Mouse (Mus musculus) CH12.LX (cell line): ENCODE results near the gene Camk2n1. TPM values are rescaled to one million over a fixed set of nuclear protein-coding genes. Genes with fewer than 3 reads are reported as not detected.
"Not testable (repeated sequence)": the region's sequence is repeated elsewhere in the genome, so short reads cannot be mapped to it uniquely, and the experiment has no call there.

ENCODE experiments used
- DNase-seq: peaks from one replicate; pipeline ENCODE4 v3.0.0-alpha.2; 2013; ENCODE audit errors: extremely low read depth
- H3K27ac ChIP-seq: 2 replicates; pipeline ENCODE4 v1.5.1; 2012; ENCODE audit warnings: low read depth, mild to moderate bottlenecking, control low read depth, moderate library complexity; ENCODE audit not compliant: insufficient read depth
- H3K27me3 ChIP-seq: replicated peaks from 2 replicates; pipeline ENCODE3; 2012; ENCODE audit warnings: inconsistent platforms
- H3K36me3 ChIP-seq, 2 experiments: replicated peaks in 1 of 2; 2 replicates each; pipeline versions ENCODE3 to v1.6.1; 2012; ENCODE audit warnings: inconsistent platforms in 1 of 2, low read length in 1 of 2, mild to moderate bottlenecking in 1 of 2, mixed read lengths in 1 of 2, moderate library complexity in 1 of 2; ENCODE audit not compliant: control insufficient read depth in 1 of 2, insufficient read depth in 1 of 2
- H3K4me1 ChIP-seq, 2 experiments: 2 replicates each; pipeline ENCODE4 v1.6.1; 2012; ENCODE audit warnings: inconsistent platforms in 1 of 2, moderate library complexity in 1 of 2; ENCODE audit not compliant: insufficient read depth in 2 of 2, control insufficient read depth in 1 of 2
- H3K4me2 ChIP-seq: 2 replicates; pipeline ENCODE4 v1.6.1; 2012; ENCODE audit warnings: low read depth, mild to moderate bottlenecking, control low read depth; ENCODE audit not compliant: poor library complexity, insufficient read depth, severe bottlenecking
- H3K4me3 ChIP-seq, 3 experiments: fragments of 150-350 bp in 1 of 3; sonication (generic) in 1 of 3; replicated peaks in 1 of 3; 2 replicates each; pipeline versions ENCODE3 to v1.5.1; 2011 to 2012; ENCODE audit warnings: low read depth in 2 of 3, low read length in 2 of 3, mild to moderate bottlenecking in 2 of 3, moderate library complexity in 2 of 3, control low read depth in 1 of 3, improper control_type of control experiment in 1 of 3, inconsistent platforms in 1 of 3, mixed read lengths in 1 of 3; ENCODE audit not compliant: poor library complexity in 1 of 3
- H3K79me2 ChIP-seq: replicated peaks from 2 replicates; pipeline ENCODE4 v1.6.1; 2012; ENCODE audit warnings: mild to moderate bottlenecking, moderate library complexity; ENCODE audit not compliant: control insufficient read depth, poor library complexity, insufficient read depth, severe bottlenecking; ENCODE audit errors: extremely low read depth
- H3K9ac ChIP-seq: 2 replicates; pipeline ENCODE4 v1.6.1; 2012; ENCODE audit warnings: low read depth, mild to moderate bottlenecking, control low read depth, moderate library complexity; ENCODE audit not compliant: insufficient read depth
- H3K9me3 ChIP-seq: replicated peaks from 2 replicates; pipeline ENCODE3; 2012; ENCODE audit warnings: low read length, inconsistent platforms, mixed read lengths
- BHLHE40 ChIP-seq: IDR thresholded peaks from 2 replicates; pipeline ENCODE4 v1.6.1; 2011; ENCODE audit warnings: mild to moderate bottlenecking, low read depth, low read length, improper control_type of control experiment
- CHD1 ChIP-seq: IDR thresholded peaks from 2 replicates; pipeline ENCODE4 v1.6.1; 2012; ENCODE audit warnings: low read depth, low read length, improper control_type of control experiment, inconsistent platforms
- CTCF ChIP-seq, 2 experiments: IDR thresholded peaks in 1 of 2; conservative IDR thresholded peaks in 1 of 2; 2 replicates each; pipeline ENCODE4 v1.5.1; 2011 to 2012; ENCODE audit warnings: low read depth in 2 of 2, low read length in 2 of 2, improper control_type of control experiment in 1 of 2, inconsistent platforms in 1 of 2, mild to moderate bottlenecking in 1 of 2, moderate library complexity in 1 of 2
- E2F4 ChIP-seq: IDR thresholded peaks from 2 replicates; pipeline ENCODE4 v1.6.1; 2011; ENCODE audit warnings: low read depth, low read length, improper control_type of control experiment; ENCODE audit not compliant: insufficient replicate concordance
- EP300 ChIP-seq: IDR thresholded peaks from 2 replicates; pipeline ENCODE4 v1.6.1; 2011; ENCODE audit warnings: low read length, improper control_type of control experiment
- GABPA ChIP-seq: IDR thresholded peaks from 2 replicates; pipeline ENCODE4 v1.6.1; 2012; ENCODE audit warnings: low read depth, low read length, improper control_type of control experiment, inconsistent platforms; ENCODE audit not compliant: insufficient replicate concordance
- IRF4 ChIP-seq: IDR thresholded peaks from 2 replicates; pipeline ENCODE4 v1.6.1; 2014; ENCODE audit warnings: low read depth, mild to moderate bottlenecking, inconsistent platforms, low read length, improper control_type of control experiment
- KAT2A ChIP-seq: IDR thresholded peaks from 2 replicates; pipeline ENCODE4 v1.6.1; 2012; ENCODE audit warnings: low read length, improper control_type of control experiment, inconsistent platforms; ENCODE audit not compliant: insufficient replicate concordance
- MAFK ChIP-seq: IDR thresholded peaks from 2 replicates; pipeline ENCODE4 v1.6.1; 2011; ENCODE audit warnings: low read length, improper control_type of control experiment; ENCODE audit not compliant: insufficient replicate concordance
- MAX ChIP-seq: IDR thresholded peaks from 2 replicates; pipeline ENCODE4 v1.6.1; 2011; ENCODE audit warnings: low read length, improper control_type of control experiment
- MEF2A ChIP-seq: IDR thresholded peaks from 2 replicates; pipeline ENCODE4 v1.6.1; 2014; ENCODE audit warnings: low read depth, mild to moderate bottlenecking, inconsistent platforms, low read length, improper control_type of control experiment, borderline replicate concordance
- NRF1 ChIP-seq: IDR thresholded peaks from 2 replicates; pipeline ENCODE4 v1.6.1; 2014; ENCODE audit warnings: low read depth, mild to moderate bottlenecking, inconsistent platforms, low read length, improper control_type of control experiment, moderate library complexity
- RAD21 ChIP-seq: IDR thresholded peaks from 2 replicates; pipeline ENCODE4 v1.6.1; 2011; ENCODE audit warnings: low read depth, mild to moderate bottlenecking, low read length, improper control_type of control experiment, moderate library complexity
- SIN3A ChIP-seq: IDR thresholded peaks from 2 replicates; pipeline ENCODE4 v1.6.1; 2012; ENCODE audit warnings: low read length, improper control_type of control experiment, inconsistent platforms
- SMC3 ChIP-seq: IDR thresholded peaks from 2 replicates; pipeline ENCODE4 v1.6.1; 2011; ENCODE audit warnings: low read depth, low read length, improper control_type of control experiment
- TBP ChIP-seq: conservative IDR thresholded peaks from 2 replicates; pipeline ENCODE4 v1.6.1; 2011; ENCODE audit warnings: low read depth, low read length, improper control_type of control experiment
- TCF12 ChIP-seq: IDR thresholded peaks from 2 replicates; pipeline ENCODE4 v1.6.1; 2014; ENCODE audit warnings: low read depth, mild to moderate bottlenecking, inconsistent platforms, low read length, improper control_type of control experiment
- UBTF ChIP-seq: IDR thresholded peaks from 2 replicates; pipeline ENCODE4 v1.6.1; 2012; ENCODE audit warnings: low read depth, mild to moderate bottlenecking, inconsistent platforms, low read length, improper control_type of control experiment, moderate library complexity
- USF1 ChIP-seq: IDR thresholded peaks from 2 replicates; pipeline ENCODE4 v1.6.1; 2014; ENCODE audit warnings: low read depth, mild to moderate bottlenecking, inconsistent platforms, low read length, improper control_type of control experiment
- USF2 ChIP-seq: conservative IDR thresholded peaks from 2 replicates; pipeline ENCODE4 v1.6.1; 2011; ENCODE audit warnings: low read depth, low read length, improper control_type of control experiment
- ZC3H11A ChIP-seq: IDR thresholded peaks from 2 replicates; pipeline ENCODE4 v1.6.1; 2012; ENCODE audit warnings: low read depth, mild to moderate bottlenecking, inconsistent platforms, low read length, improper control_type of control experiment
- ZNF384 ChIP-seq: IDR thresholded peaks from 2 replicates; pipeline ENCODE4 v1.6.1; 2012; ENCODE audit warnings: low read depth, low read length, improper control_type of control experiment, inconsistent platforms
- dilution Hi-C: fragments of 300-500 bp; cut with MboI; formaldehyde crosslinking; loops from 2 replicates; pipeline ENCODE4 v1.14.3; 2020; ENCODE audit warnings: low sequenced_read_pairs; ENCODE audit not compliant: extremely low pct_unique_long_range_greater_than_20kb, extremely low pct_ligation_motif_present
- in situ Hi-C: fragments of 300-500 bp; cut with MboI; formaldehyde crosslinking; loops from 3 replicates; pipeline ENCODE4 v1.14.3; 2019; ENCODE audit warnings: low sequenced_read_pairs, low pct_ligation_motif_present, low pct_unique_long_range_greater_than_20kb, mixed read lengths
- polyA plus RNA-seq: library from polyadenylated mRNA; unstranded; fragments of >175 nt; gene quantifications from 2 replicates; pipeline ENCODE4 v1.2.1, GENCODE M21; 2012; ENCODE audit warnings: low read depth; ENCODE audit not compliant: insufficient read length
- total RNA-seq, 2 experiments: library from RNA; depleted of rRNA; stranded (reverse); fragments of 300-350 nt in 1 of 2; fragments of >200 nt in 1 of 2; gene quantifications; 2 replicates each; pipeline ENCODE4 v1.2.3; 2012 to 2014

The Camk2n1 gene
- total and polyA plus RNA-seq, 3 experiments, result 0.13 TPM; not detected in 2

DNA sequence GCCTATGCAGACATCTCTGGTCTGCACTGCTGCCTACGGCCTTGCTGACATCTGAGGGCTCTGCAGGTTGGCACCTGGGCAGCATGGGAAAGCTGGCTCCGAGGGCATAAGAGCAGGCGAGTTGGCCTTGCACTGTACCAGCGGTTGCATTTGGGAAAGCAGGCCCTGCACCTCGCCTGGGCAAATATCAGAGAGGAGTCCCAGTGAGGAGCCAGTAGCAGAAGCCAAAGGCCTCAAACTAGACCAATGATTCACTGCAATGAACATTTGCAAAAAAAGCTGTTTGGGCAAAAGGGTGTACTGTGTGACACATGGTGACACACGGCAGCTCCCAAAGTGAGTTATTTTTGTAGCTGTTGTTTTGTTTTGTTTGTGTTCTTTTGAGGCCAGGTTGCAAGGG is 29.1 kb upstream of the Camk2n1 start:
- H3K4me3 ChIP-seq, result no peak overlapping the region
- dilution Hi-C loops (no loop called here), in situ Hi-C loops (no loop called here)
- no peak for DNase-seq
- no peak overlapping the region for H3K27ac ChIP-seq
- peaks cover 5 to 18% of the 10 kb centered on the region in 2 experiments for H3K4me1 ChIP-seq
- no peak overlapping the region for H3K9ac ChIP-seq
- peaks cover 83% of the 10 kb centered on the region for H3K27me3 ChIP-seq
- H3K9me3 ChIP-seq, result peaks cover 15% of the 10 kb centered on the region
- TF ChIP-seq ZC3H11A, result no peak
- TF ChIP-seq NRF1, result no peak
- TF ChIP-seq EP300, result no peak
- TF ChIP-seq GABPA, result no peak
- TF ChIP-seq SIN3A, result no peak
- TF ChIP-seq KAT2A, result no peak
- TF ChIP-seq USF1, result no peak
- TF ChIP-seq ZNF384, result no peak
- TF ChIP-seq CHD1, result no peak
- TF ChIP-seq MAFK, result no peak
- H3K36me3 ChIP-seq, result no peaks in the 10 kb centered on the region
- H3K79me2 ChIP-seq, result no peaks in the 10 kb centered on the region
- no peak overlapping the region for H3K4me2 ChIP-seq

DNA sequence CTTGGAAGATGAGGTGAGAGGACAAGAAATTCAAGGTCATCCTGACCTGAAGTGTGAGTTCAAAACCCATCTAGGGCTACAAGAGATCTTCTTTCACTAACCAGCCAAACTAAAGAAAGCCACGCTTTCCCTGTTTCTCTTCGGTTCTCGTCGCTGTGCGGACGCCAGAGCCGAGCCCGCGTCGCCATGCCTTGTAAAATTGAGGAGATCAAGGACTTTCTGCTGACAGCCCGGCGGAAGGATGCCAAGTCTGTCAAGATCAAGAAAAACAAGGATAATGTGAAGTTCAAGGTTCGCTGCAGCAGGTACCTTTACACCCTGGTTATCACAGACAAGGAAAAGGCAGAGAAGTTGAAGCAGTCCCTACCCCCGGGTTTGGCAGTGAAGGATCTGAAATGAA is 28.5 kb upstream of the Camk2n1 start:
- H3K79me2 ChIP-seq, H3K9ac ChIP-seq, H3K27ac ChIP-seq, DNase-seq, H3K4me2 ChIP-seq, H3K4me3 ChIP-seq, in situ Hi-C loops, dilution Hi-C loops, H3K36me3 ChIP-seq: not testable (repeated sequence)
- Histone ChIP-seq H3K9me3 (peaks cover 15% of the 10 kb centered on the region), H3K27me3 (peaks cover 80% of the 10 kb centered on the region), H3K4me1 (peaks cover 5 to 18% of the 10 kb centered on the region in 2 experiments)

DNA sequence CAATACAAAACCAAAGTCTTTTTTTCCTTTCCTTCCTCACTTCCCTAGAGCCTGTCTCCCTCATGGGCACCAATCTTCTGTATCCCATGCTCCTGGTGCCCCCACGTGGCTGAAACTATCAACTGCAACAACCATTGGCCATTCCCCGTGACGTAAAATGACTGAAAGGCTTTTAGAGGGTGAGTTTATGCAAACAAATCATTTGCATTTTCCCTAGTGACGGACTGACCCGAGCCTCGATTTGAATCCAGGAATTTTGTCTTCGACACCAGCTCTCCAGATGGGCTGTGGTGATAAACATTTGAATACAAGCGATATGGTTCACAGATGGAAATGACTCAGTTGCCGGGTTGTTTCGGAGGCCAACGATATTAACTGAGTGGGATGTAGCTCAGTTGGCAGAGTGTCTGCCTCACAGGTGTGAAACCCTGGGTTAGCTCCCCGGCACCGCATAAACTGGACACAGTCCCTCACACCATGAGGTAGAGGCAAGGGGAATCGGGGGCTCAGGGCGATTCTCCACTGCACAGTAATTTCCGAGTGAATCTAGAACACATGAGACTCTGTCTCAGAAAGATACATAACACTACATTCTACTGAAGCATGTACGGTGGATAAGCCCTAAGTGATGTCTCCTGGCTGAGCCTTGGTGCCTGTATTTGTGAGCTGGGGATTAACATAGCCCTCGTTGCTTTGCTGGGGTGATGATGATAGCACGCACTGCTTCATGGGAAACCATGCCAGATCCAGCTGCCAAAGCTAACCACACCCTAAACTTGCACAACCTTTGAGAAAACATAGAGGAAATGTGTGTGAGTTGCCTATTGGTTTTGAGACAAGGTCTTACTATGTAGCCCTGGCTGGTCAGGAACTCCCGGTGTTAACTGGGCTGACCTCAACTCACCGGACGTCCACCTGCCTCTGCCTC is 27.1 kb upstream of the Camk2n1 start:
- peaks cover 15% of the 10 kb centered on the region for H3K9me3 ChIP-seq
- dilution Hi-C loops (no loop called here), in situ Hi-C loops (no loop called here)
- H3K4me3 ChIP-seq, result no peak overlapping the region
- no peak overlapping the region for H3K27ac ChIP-seq
- H3K9ac ChIP-seq, result no peak overlapping the region
- DNase-seq, result peak; percentile 89
- no peaks in the 10 kb centered on the region for H3K36me3 ChIP-seq
- H3K4me1 ChIP-seq, result peaks cover 5 to 18% of the 10 kb centered on the region in 2 experiments
- peak overlapping the region; percentile 72 for H3K4me2 ChIP-seq
- no peaks in the 10 kb centered on the region for H3K79me2 ChIP-seq
- peaks cover 78% of the 10 kb centered on the region for H3K27me3 ChIP-seq
- TF ChIP-seq SIN3A (peak; percentile 17; the same call in 1 of the 2 replicates), ZNF384 (peak; percentile 32; the same call in 1 of the 2 replicates), RAD21 (peak; percentile 96), EP300 (peak; percentile 51; the same call in 1 of the 2 replicates), MEF2A (peak; percentile 31; the same call in 1 of the 2 replicates), CTCF (conservative IDR thresholded peaks at IDR 0.05 in 1 of 2, IDR thresholded peaks at IDR 0.05 in 1 of 2; ENCODE audit: low read depth in 2 of 2, low read length in 2 of 2) (peak; percentile 75 to 97), TCF12 (peak; percentile 57), CHD1 (no peak), MAFK (no peak), SMC3 (peak; percentile 80), MAX (peak; percentile 74), TBP (no peak), E2F4 (no peak), UBTF (no peak), GABPA (no peak), USF2 (no peak), NRF1 (0 out of 2 replicates have a peak, but pooled peaks have one; percentile 22), IRF4 (0 out of 2 replicates have a peak, but pooled peaks have one; percentile 6), BHLHE40 (peak; percentile 52)
